Mouse (Mus musculus) kidney, postnatal 0 days (tissue): ENCODE measurements at regions not wholly inside any gene's neighbourhood (a gene's known extent, or its start where the extent isn't known, plus 50 kb on each side); places are given as distances from the start of the nearest gene placed in this dataset.

Source experiments
- ATAC-seq: fragments of 200-750 bp; cut with Nextera tagmentation; replicated peaks from 2 replicates; pipeline ENCODE4 v1.8.0; 2017; ENCODE audit warnings: low read depth, moderate number of reproducible peaks, moderate TSS enrichment, moderate library complexity; ENCODE audit not compliant: low FRiP score
- DNase-seq: peaks from one replicate; pipeline ENCODE4 v3.0.0-alpha.2; 2016; ENCODE audit warnings: low spot score
- H3K27ac ChIP-seq: fragments of 300-500 bp; sonication (generic); 2 replicates; pipeline ENCODE4 v1.5.1; 2014; ENCODE audit warnings: mild to moderate bottlenecking
- H3K27me3 ChIP-seq: fragments of 300-500 bp; sonication (generic); 2 replicates; pipeline ENCODE4 v1.6.1; 2014; ENCODE audit warnings: low read length, mixed read lengths; ENCODE audit not compliant: insufficient read depth
- H3K36me3 ChIP-seq: fragments of 300-500 bp; sonication (generic); 2 replicates; pipeline ENCODE4 v1.6.1; 2014; ENCODE audit warnings: low read length, mixed read lengths; ENCODE audit not compliant: insufficient read depth
- H3K4me1 ChIP-seq: fragments of 300-500 bp; sonication (generic); replicated peaks from 2 replicates; pipeline ENCODE4 v1.6.1; 2014; ENCODE audit warnings: antibody characterized with exemption, low read length, mixed read lengths; ENCODE audit not compliant: insufficient read depth
- H3K4me2 ChIP-seq: fragments of 300-500 bp; sonication (generic); 2 replicates; pipeline ENCODE4 v1.6.1; 2014; ENCODE audit warnings: mild to moderate bottlenecking, low read length, moderate library complexity, mixed read lengths
- H3K4me3 ChIP-seq: fragments of 300-500 bp; sonication (generic); replicated peaks from 2 replicates; pipeline ENCODE4 v1.5.1; 2014; ENCODE audit warnings: low read depth, low read length
- H3K9ac ChIP-seq: fragments of 300-500 bp; sonication (generic); 2 replicates; pipeline ENCODE4 v1.6.1; 2014; ENCODE audit warnings: low read depth, low read length
- H3K9me3 ChIP-seq: fragments of 300-500 bp; sonication (generic); replicated peaks from 2 replicates; pipeline ENCODE4 v1.6.1; 2016; ENCODE audit warnings: low read length, inconsistent platforms, mixed read lengths
- CTCF ChIP-seq: IDR thresholded peaks from 2 replicates; pipeline ENCODE4 v1.5.1; 2016; ENCODE audit warnings: antibody characterized with exemption, low read depth, mild to moderate bottlenecking, moderate library complexity
- WGBS: fragments of 180-500 bp; shearing (Covaris S2); extraction: QIAGEN DNeasy Blood & Tissue Kit; methylation state at CpG from one replicate; pipeline ENCODE4 v1.1.7; 2014; 5-methylcytosine and 5-hydroxymethylcytosine counted together

- peak; percentile 79 for DNase-seq
- Histone ChIP-seq H3K4me3 (no peak overlapping the region), H3K4me2 (no peak overlapping the region), H3K4me1 (no peaks in the 10 kb centered on the region), H3K9ac (no peak overlapping the region), H3K27me3 (no peaks in the 10 kb centered on the region), H3K9me3 (no peaks in the 10 kb centered on the region), H3K36me3 (no peaks in the 10 kb centered on the region), H3K27ac (no peak overlapping the region)
- WGBS: 25% methylated on average over 5 of the region's 5 CpGs
- no peak for ATAC-seq
- TF ChIP-seq CTCF: no peak
These were observed 90.5 kb upstream of the 1700021F07Rik start for GRCm38 (mm10) chr2:173431841-173432240.

GRCm38 (mm10) chr2:173432258-173432657 lies 90.1 kb upstream of the 1700021F07Rik start:
- DNase-seq: peak; percentile 76
- no peak overlapping the region for H3K27ac ChIP-seq
- 30% methylated on average over 3 of the region's 3 CpGs for WGBS

GRCm38 (mm10) chr2:173432886-173433624 lies 89.3 kb upstream of the 1700021F07Rik start:
- H3K27me3 ChIP-seq: no peaks in the 10 kb centered on the region
- no peak overlapping the region for H3K9ac ChIP-seq
- no peak for TF ChIP-seq CTCF
- H3K27ac ChIP-seq: no peak overlapping the region
- H3K9me3 ChIP-seq: no peaks in the 10 kb centered on the region
- no peak overlapping the region for H3K4me3 ChIP-seq
- H3K4me1 ChIP-seq: no peaks in the 10 kb centered on the region
- H3K4me2 ChIP-seq: no peak overlapping the region
- ATAC-seq (no peak; the same call in 1 of the 2 replicates), DNase-seq (no peak)
- no peaks in the 10 kb centered on the region for H3K36me3 ChIP-seq
- 73% methylated on average over 9 of the region's 9 CpGs for WGBS

More at GRCm38 (mm10) chr2:173432258-173432657, 90.1 kb upstream of the 1700021F07Rik start:
- TF ChIP-seq CTCF: no peak
- Histone ChIP-seq H3K4me1 (no peaks in the 10 kb centered on the region), H3K9me3 (no peaks in the 10 kb centered on the region), H3K9ac (no peak overlapping the region), H3K4me3 (no peak overlapping the region), H3K36me3 (no peaks in the 10 kb centered on the region), H3K27me3 (no peaks in the 10 kb centered on the region), H3K4me2 (no peak overlapping the region)
- peak; percentile 61 for ATAC-seq

GRCm38 (mm10) chr2:173436580-173436979 lies 85.8 kb upstream of the 1700021F07Rik start:
- no peak overlapping the region for H3K4me2 ChIP-seq
- no peaks in the 10 kb centered on the region for H3K9me3 ChIP-seq
- H3K27ac ChIP-seq: no peak overlapping the region
- WGBS: 77% methylated on average over 3 of the region's 3 CpGs
- ATAC-seq (no peak), DNase-seq (no peak)
- no peaks in the 10 kb centered on the region for H3K36me3 ChIP-seq
- H3K4me1 ChIP-seq: no peaks in the 10 kb centered on the region
- no peak overlapping the region for H3K9ac ChIP-seq
- H3K4me3 ChIP-seq: no peak overlapping the region
- H3K27me3 ChIP-seq: no peaks in the 10 kb centered on the region
- no peak for TF ChIP-seq CTCF

- Histone ChIP-seq H3K27ac (no peak overlapping the region), H3K4me1 (peaks cover 6% of the 10 kb centered on the region; the same call in 1 of the 2 replicates), H3K4me2 (no peak overlapping the region), H3K9me3 (no peaks in the 10 kb centered on the region), H3K36me3 (no peaks in the 10 kb centered on the region), H3K4me3 (no peak overlapping the region), H3K9ac (no peak overlapping the region), H3K27me3 (0 out of 2 replicates have a peak, but pooled peaks cover 2% of the 10 kb centered on the region)
- WGBS: 67% methylated on average over 9 of the region's 9 CpGs
- ATAC-seq (no peak), DNase-seq (no peak)
- no peak for TF ChIP-seq CTCF
These were observed 83.4 kb upstream of the 1700021F07Rik start for GRCm38 (mm10) chr2:173439031-173439430.

- H3K4me2 ChIP-seq: no peak overlapping the region
- H3K27ac ChIP-seq: no peak overlapping the region
- no peak overlapping the region for H3K9ac ChIP-seq
- 85% methylated on average over 11 of the region's 11 CpGs for WGBS
- no peak for ATAC-seq
- H3K9me3 ChIP-seq: no peaks in the 10 kb centered on the region
- peaks cover 6% of the 10 kb centered on the region; the same call in 1 of the 2 replicates for H3K4me1 ChIP-seq
- H3K36me3 ChIP-seq: no peaks in the 10 kb centered on the region
- no peak for TF ChIP-seq CTCF
- no peak for DNase-seq
- no peak overlapping the region for H3K4me3 ChIP-seq
- peaks cover 7% of the 10 kb centered on the region; the same call in 1 of the 2 replicates for H3K27me3 ChIP-seq
These were observed 80.3 kb upstream of the 1700021F07Rik start for GRCm38 (mm10) chr2:173442056-173442455.
